Mouse (Mus musculus): ENCODE results near the gene Eml3. TPM values are rescaled to one million over a fixed set of nuclear protein-coding genes. Genes with fewer than 3 reads are reported as not detected.

Eml3 gene
- polyA plus RNA-seq, 1 experiment, result 4.9 TPM

GRCm38 (mm10) chr19:8930771-8931170, 1.4 kb downstream of the Eml3 start:
- no peak for TF ChIP-seq CTCF (IDR thresholded peaks at IDR 0.05; ENCODE audit: control insufficient read depth, insufficient read depth, insufficient replicate concordance, low read depth, low read length)
- TF ChIP-seq POLR2A (IDR thresholded peaks at IDR 0.05; ENCODE audit: control insufficient read depth, low read depth, low read length), result no peak
- peaks cover 15% of the 10 kb centered on the region for H3K4me1 ChIP-seq (ENCODE audit: control insufficient read depth, insufficient read depth, low read length)
- no peaks in the 10 kb centered on the region for H3K36me3 ChIP-seq (ENCODE audit: control insufficient read depth, insufficient read depth, low read length)
- no peaks in the 10 kb centered on the region for H3K27me3 ChIP-seq (ENCODE audit: control insufficient read depth, insufficient read depth, low read length)
- no peak overlapping the region for H3K4me3 ChIP-seq (ENCODE audit: control insufficient read depth, low read depth, low read length)
- H3K27ac ChIP-seq (ENCODE audit: control insufficient read depth, insufficient read depth, low read depth, low read length), result no peak overlapping the region

DNA sequence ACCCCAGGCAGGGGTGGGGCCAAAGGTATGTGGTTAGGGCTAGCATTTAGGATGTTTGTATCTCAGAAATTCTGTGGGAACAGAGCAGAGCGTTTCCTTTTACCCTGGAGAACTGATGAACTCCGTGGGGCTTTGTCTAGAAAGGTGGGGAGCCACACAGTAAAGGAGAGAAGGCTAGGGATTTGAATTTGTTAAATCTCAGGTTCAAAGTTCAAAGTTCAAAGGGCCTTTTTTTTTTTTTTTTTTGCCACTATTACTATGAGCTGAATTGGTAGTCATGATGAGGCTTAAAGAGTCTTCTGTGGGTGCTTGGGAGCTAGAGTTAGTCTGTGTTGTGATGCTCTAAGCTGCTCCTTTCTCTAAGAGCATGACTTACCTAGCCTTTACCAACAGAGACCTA, 7.4 kb downstream of the Eml3 start:
- TF ChIP-seq CTCF (IDR thresholded peaks at IDR 0.05; ENCODE audit: control insufficient read depth, insufficient read depth, insufficient replicate concordance, low read depth, low read length) (no peak), POLR2A (IDR thresholded peaks at IDR 0.05; ENCODE audit: control insufficient read depth, low read depth, low read length) (no peak)
- H3K36me3 ChIP-seq (ENCODE audit: control insufficient read depth, insufficient read depth, low read length), result no peaks in the 10 kb centered on the region

GRCm38 (mm10) chr19:8940526-8941133, 11.3 kb downstream of the Eml3 start:
- peaks cover 15% of the 10 kb centered on the region for H3K4me1 ChIP-seq (ENCODE audit: control insufficient read depth, insufficient read depth, low read length)
- no peak overlapping the region for H3K4me3 ChIP-seq (ENCODE audit: control insufficient read depth, low read depth, low read length)
- no peak overlapping the region for H3K27ac ChIP-seq (ENCODE audit: control insufficient read depth, insufficient read depth, low read depth, low read length)
- no peak for TF ChIP-seq POLR2A (IDR thresholded peaks at IDR 0.05; ENCODE audit: control insufficient read depth, low read depth, low read length)
- H3K36me3 ChIP-seq (ENCODE audit: control insufficient read depth, insufficient read depth, low read length), result no peaks in the 10 kb centered on the region; the same call in 1 of the 2 replicates
- H3K27me3 ChIP-seq (ENCODE audit: control insufficient read depth, insufficient read depth, low read length), result no peaks in the 10 kb centered on the region

More for the DNA sequence above, 7.4 kb downstream of the Eml3 start:
- H3K4me1 ChIP-seq (ENCODE audit: control insufficient read depth, insufficient read depth, low read length), result peaks cover 15% of the 10 kb centered on the region
- H3K4me3 ChIP-seq (ENCODE audit: control insufficient read depth, low read depth, low read length), result no peak overlapping the region
- no peaks in the 10 kb centered on the region for H3K27me3 ChIP-seq (ENCODE audit: control insufficient read depth, insufficient read depth, low read length)
- H3K27ac ChIP-seq (ENCODE audit: control insufficient read depth, insufficient read depth, low read depth, low read length), result no peak overlapping the region

GRCm38 (mm10) chr19:8941136-8941514, 11.8 kb downstream of the Eml3 start:
- Histone ChIP-seq H3K27ac (ENCODE audit: control insufficient read depth, insufficient read depth, low read depth, low read length) (peak overlapping the region; percentile 74), H3K27me3 (ENCODE audit: control insufficient read depth, insufficient read depth, low read length) (no peaks in the 10 kb centered on the region), H3K4me3 (ENCODE audit: control insufficient read depth, low read depth, low read length) (peak overlapping the region; percentile 98), H3K4me1 (ENCODE audit: control insufficient read depth, insufficient read depth, low read length) (peaks cover 15% of the 10 kb centered on the region), H3K36me3 (ENCODE audit: control insufficient read depth, insufficient read depth, low read length) (no peaks in the 10 kb centered on the region; the same call in 1 of the 2 replicates)
- TF ChIP-seq CTCF (IDR thresholded peaks at IDR 0.05; ENCODE audit: control insufficient read depth, insufficient read depth, insufficient replicate concordance, low read depth, low read length) (no peak), POLR2A (IDR thresholded peaks at IDR 0.05; ENCODE audit: control insufficient read depth, low read depth, low read length) (no peak)

GRCm38 (mm10) chr19:8941515-8942217, 12.3 kb downstream of the Eml3 start, which contains the start of gene Mta2:
TSS of gene Mta2 (plus strand) at chr19:8941875.
- H3K4me1 ChIP-seq (ENCODE audit: control insufficient read depth, insufficient read depth, low read length), result peaks cover 15% of the 10 kb centered on the region
- H3K27ac ChIP-seq (ENCODE audit: control insufficient read depth, insufficient read depth, low read depth, low read length), result peak within 1 kb of the TSS; percentile 99
- no peaks in the 10 kb centered on the region for H3K27me3 ChIP-seq (ENCODE audit: control insufficient read depth, insufficient read depth, low read length)
- H3K4me3 ChIP-seq (ENCODE audit: control insufficient read depth, low read depth, low read length), result peak within 1 kb of the TSS; percentile 98
- TF ChIP-seq CTCF (IDR thresholded peaks at IDR 0.05; ENCODE audit: control insufficient read depth, insufficient read depth, insufficient replicate concordance, low read depth, low read length), result no peak
- TF ChIP-seq POLR2A (IDR thresholded peaks at IDR 0.05; ENCODE audit: control insufficient read depth, low read depth, low read length), result peak; percentile 72
- H3K36me3 ChIP-seq (ENCODE audit: control insufficient read depth, insufficient read depth, low read length), result peaks cover 4% of the 10 kb centered on the region

- Histone ChIP-seq H3K4me1 (ENCODE audit: control insufficient read depth, insufficient read depth, low read length) (peaks cover 15% of the 10 kb centered on the region), H3K4me3 (ENCODE audit: control insufficient read depth, low read depth, low read length) (peak overlapping the region; percentile 98), H3K27me3 (ENCODE audit: control insufficient read depth, insufficient read depth, low read length) (no peaks in the 10 kb centered on the region), H3K27ac (ENCODE audit: control insufficient read depth, insufficient read depth, low read depth, low read length) (peak overlapping the region; percentile 99), H3K36me3 (ENCODE audit: control insufficient read depth, insufficient read depth, low read length) (peaks cover 7% of the 10 kb centered on the region)
- no peak for TF ChIP-seq CTCF (IDR thresholded peaks at IDR 0.05; ENCODE audit: control insufficient read depth, insufficient read depth, insufficient replicate concordance, low read depth, low read length)
- no peak for TF ChIP-seq POLR2A (IDR thresholded peaks at IDR 0.05; ENCODE audit: control insufficient read depth, low read depth, low read length)
These were observed 13.1 kb downstream of the Eml3 start for GRCm38 (mm10) chr19:8942276-8942964.

GRCm38 (mm10) chr19:8943047-8943446, 13.7 kb downstream of the Eml3 start:
- H3K36me3 ChIP-seq (ENCODE audit: control insufficient read depth, insufficient read depth, low read length), result peaks cover 9% of the 10 kb centered on the region
- TF ChIP-seq POLR2A (IDR thresholded peaks at IDR 0.05; ENCODE audit: control insufficient read depth, low read depth, low read length) (no peak), CTCF (IDR thresholded peaks at IDR 0.05; ENCODE audit: control insufficient read depth, insufficient read depth, insufficient replicate concordance, low read depth, low read length) (no peak)
- no peak overlapping the region for H3K27ac ChIP-seq (ENCODE audit: control insufficient read depth, insufficient read depth, low read depth, low read length)
- peaks cover 15% of the 10 kb centered on the region for H3K4me1 ChIP-seq (ENCODE audit: control insufficient read depth, insufficient read depth, low read length)
- no peaks in the 10 kb centered on the region for H3K27me3 ChIP-seq (ENCODE audit: control insufficient read depth, insufficient read depth, low read length)
- peak overlapping the region; percentile 98 for H3K4me3 ChIP-seq (ENCODE audit: control insufficient read depth, low read depth, low read length)
